Mouse (Mus musculus) regulatory T cell (primary cell): ENCODE results near the gene Bbip1.

Source experiments
- in situ Hi-C: fragments of 300-600 bp; cut with MboI, MseI; formaldehyde crosslinking; loops from one replicate; pipeline ENCODE4 v1.15.1; 2025; ENCODE audit warnings: high pct_unique_total_duplicates

The Bbip1 gene

DNA sequence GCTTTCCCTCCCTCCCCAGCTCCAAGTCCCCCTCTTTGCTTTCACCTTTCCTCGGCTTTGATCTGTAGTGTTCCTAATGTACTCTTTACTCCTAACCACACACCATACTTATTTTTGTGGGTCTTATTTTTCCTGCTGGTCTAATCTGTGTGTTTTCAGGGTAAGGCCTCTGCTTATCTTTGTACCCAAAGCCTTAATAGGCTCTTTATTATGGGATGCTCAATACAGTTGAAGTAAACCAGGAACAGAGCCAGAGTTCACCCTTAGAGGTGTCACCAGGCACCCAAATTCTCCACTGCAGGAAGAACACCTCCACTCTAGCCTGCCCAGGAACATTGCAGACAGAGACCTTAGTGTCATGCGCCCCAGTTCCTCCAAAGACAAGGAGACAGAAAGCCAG, 52.9 kb downstream of the Bbip1 start:
- in situ Hi-C loops = loop anchor here (10.0 kb wide), 1 partner anchor 467 kb away; no protein-coding TSS in a partner anchor

DNA sequence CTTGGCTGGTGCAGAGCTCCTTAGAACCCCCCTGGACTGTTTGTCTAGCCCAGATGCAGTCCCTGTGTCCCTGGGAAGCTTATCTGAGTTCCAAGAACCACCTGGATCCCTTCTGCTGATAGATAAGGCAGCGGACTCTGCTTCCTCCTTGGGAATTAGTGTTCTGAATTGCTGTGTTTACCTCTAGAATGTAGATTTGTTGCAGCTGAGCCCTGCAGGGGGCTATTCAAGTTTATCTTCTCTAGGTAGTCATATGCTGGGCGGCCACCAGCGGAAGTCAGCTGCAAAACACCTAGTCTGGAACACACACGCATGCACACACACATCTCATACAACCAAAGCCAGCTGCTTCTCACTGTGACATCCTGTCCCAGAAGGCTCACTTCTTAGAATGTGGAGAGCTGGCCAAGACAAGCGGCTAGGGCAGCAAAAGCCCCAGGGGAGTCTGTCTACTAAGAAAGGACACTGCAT, 53.6 kb downstream of the Bbip1 start:
- in situ Hi-C loops = loop anchor here (10.0 kb wide), 1 partner anchor 466 kb away; no protein-coding TSS in a partner anchor

DNA sequence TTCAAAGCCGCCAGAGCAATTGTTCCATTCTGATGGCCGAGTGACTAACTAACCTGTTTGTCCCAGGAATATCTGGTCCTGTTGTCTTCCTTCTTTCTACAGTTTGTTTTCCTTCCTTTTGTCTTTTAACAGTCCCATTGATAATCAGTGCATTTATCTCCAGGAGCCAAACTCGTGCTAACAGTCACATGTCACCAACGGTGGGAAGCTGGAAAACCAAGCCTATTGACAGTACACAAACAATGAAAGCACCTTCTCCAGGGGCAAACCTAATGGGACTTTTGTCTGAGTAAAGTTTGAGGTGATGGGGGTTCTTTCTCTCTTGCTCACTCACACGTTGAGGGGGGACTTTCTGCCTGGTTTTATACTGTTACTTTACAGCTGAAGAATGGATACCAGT, 54.2 kb downstream of the Bbip1 start:
- in situ Hi-C loops = loop anchor here (10.0 kb wide), 1 partner anchor 465 kb away; no protein-coding TSS in a partner anchor

DNA sequence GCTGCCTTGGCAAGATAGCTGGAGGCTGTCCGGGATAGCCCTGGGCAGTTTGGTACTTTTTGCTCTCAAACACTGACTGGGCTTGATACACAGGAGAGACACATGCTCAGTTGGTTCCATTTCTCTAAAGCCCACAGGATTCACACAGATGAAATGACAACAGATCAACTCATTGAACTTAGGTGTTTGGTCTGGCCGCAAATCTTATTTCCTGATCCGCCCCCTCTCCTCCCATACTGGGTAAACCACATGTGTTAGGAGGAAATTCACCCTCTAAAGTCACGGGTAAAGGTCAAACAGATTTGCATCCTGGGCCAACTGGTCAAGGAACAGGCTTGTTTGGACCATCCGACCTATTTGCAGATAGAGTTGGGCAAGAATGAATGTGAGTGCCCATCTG, 54.9 kb downstream of the Bbip1 start:
- in situ Hi-C loops = loop anchor here (5.0 kb wide), 1 partner anchor 77 kb away; no protein-coding TSS in a partner anchor

DNA sequence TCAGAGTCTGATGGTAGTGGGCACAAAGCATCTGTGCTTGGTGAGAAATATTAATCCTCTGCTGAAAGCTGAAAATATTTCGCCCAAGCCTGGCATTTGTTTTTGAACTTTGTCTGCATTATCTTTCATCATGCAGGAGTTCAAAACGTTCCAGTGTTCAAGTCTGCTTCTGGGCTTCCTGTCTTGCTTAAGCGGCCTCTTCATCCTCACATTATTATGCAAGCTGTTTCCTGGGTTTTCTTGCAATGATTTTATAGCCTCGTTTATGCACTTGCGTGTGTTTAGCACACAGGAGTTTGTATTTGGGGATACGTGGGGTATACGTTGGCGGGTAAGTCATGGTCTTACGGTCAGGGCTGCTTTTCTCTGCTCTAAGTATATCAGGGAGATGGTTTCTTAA, 56.1 kb downstream of the Bbip1 start:
- in situ Hi-C loops = loop anchor here (5.0 kb wide), 1 partner anchor 76 kb away; no protein-coding TSS in a partner anchor

DNA sequence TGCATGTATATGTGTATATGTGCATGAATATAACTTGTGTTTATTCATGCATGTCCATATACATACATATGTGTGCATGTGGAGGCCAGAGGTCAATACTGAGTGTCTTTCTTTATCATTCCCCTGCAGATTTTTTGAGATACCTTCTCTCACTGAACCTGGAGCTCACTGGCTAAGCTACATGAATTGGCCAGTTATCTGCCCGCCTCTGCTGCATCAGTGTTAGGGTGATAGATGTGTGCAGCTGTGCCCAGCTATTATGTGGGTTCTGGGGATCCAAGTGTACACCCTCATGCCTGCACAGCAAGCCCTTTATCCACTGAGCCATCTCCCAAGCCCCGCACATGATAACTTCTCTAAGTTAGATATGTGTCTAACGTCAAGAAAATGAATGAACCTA, 56.6 kb downstream of the Bbip1 start:
- in situ Hi-C loops = loop anchor here (5.0 kb wide), 1 partner anchor 76 kb away; no protein-coding TSS in a partner anchor

DNA sequence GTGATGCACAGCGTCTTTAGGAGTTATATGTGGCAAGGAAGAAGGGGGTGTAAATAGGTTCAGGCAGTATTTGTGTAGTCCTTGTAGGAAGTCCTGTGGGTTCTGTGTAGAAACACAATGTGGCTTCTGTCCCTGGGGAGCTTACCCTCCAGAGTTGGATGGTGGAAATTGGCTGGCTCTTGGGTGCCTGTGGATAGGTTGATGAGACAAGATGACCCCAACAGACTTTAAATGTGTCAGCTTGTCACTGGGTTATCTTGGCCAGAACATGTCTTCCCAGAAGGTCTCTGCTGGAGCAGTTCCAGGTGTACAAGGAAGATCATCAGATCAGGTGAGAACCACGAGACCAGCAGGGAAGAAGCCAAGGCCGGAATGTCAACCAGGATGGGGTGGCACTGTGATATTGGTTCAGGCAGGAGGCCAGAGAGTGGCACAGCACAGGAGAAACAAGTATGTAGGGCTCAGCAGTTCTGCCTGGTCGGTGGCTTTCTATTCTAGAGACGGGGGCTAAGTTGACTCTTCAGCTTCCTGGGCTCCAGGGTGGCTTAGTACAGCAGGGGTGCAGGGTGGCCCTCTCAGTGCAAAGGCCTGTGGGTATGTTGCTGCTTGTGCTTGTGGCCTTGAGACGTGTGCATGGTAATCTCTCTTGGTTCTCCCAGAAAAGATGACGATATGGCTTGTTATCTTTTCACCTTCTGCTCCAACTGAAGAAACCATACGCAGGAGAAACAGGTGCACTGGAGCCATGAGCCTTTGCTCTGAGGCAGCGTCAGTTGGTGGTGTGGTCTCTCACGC, 57.7 kb downstream of the Bbip1 start:
- in situ Hi-C loops = loop anchor here (5.0 kb wide), 1 partner anchor 74 kb away; no protein-coding TSS in a partner anchor

DNA sequence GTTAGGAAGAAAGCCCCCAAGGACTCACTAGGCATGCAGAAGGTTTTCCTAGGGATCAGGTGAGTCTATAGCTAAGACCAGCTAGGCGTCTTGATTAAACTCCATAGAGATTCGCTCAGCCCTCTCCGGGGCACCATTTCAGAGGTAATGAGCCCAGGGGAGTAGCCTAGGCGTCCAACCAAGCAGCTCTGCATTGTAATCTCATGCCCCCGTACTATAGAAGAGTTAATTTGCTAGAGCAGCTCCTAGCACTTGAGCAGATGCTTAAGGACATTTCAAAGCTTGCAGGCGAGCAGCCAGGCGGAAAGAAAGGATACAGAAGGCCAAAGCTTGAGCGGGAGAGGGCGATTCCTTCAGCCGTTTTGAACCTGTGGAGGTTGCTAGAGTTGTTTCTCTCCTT, 59.0 kb downstream of the Bbip1 start:
- in situ Hi-C loops = loop anchor here (5.0 kb wide), 1 partner anchor 73 kb away; no protein-coding TSS in a partner anchor

DNA sequence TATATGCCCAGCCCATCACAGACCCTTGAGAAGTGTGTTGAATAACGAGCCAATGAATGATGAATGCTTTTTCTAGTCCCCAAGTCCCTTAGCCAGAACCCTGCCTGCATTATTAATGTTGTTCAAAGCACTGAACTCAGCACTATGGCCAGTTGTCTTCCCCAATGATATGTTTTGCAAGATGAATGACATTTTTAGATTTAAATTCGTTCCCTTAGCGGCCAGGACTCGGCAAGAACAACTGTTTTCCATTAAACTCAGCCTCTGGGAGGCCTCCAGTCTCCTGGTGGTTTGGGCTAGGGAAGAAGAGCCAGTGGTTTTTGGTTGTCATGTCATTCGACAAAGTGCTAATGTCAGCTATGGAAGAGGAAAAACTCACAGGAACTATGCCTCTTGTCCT, 62.6 kb downstream of the Bbip1 start:
- in situ Hi-C loops = no loop called here

DNA sequence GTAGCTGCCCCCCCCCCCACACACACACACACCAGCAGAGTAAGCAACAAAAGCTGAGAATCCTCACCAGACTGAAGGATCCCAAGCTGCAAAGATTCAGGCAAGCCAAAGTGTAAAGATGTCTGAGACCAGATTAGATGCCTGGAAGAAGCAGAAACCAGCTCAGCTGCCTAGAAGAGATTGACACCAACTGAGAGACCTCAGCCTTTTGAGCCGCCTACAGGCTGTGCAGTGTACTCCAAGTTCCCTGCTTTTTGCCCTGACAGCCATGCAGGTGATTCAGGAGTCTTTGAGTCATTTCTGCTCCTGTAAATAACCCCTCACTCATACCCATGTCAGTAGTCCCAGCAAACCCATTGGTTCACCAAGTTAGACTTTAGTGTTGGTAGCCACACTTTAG, 64.0 kb downstream of the Bbip1 start:
- in situ Hi-C loops = no loop called here
